Mouse (Mus musculus) gastrocnemius, postnatal 4 days (tissue): ENCODE measurements around the gene Clec4b2. TPM values are rescaled to one million over a fixed set of nuclear protein-coding genes. Genes with fewer than 3 reads are reported as not detected.
"Not testable (repeated sequence)": the region's sequence is repeated elsewhere in the genome, so short reads cannot be mapped to it uniquely, and the experiment has no call there.

Source experiments
- DNase-seq, 2 experiments: peaks; one replicate each; pipeline ENCODE4 v3.0.0; 2021 to 2022; ENCODE audit warnings: low spot score in 2 of 2, mixed read lengths in 2 of 2
- long read RNA-seq, 2 experiments: library from polyadenylated mRNA; stranded (forward); transcript quantifications; one replicate each; pipeline ENCODE4 v2.0.0; 2021
- total RNA-seq, 2 experiments: library from RNA; stranded (reverse); gene quantifications; 2 replicates each; pipeline ENCODE4 v1.2.3; 2021

Gene Clec4b2
- not detected for total RNA-seq
- long read RNA-seq, experiment 1: 0 reads
- long read RNA-seq, experiment 2: 0 reads

GRCm38 (mm10) chr6:123172593-123172992 lies at the start of gene Clec4b2:
Gene Clec4b2 (plus strand): TSS chr6:123172893.
- DNase-seq: no peak

GRCm38 (mm10) chr6:123123195-123123594 lies 49.5 kb upstream of the Clec4b2 start:
- no peak for DNase-seq

GRCm38 (mm10) chr6:123127173-123127572 lies 45.5 kb upstream of the Clec4b2 start:
- no peak for DNase-seq

DNA sequence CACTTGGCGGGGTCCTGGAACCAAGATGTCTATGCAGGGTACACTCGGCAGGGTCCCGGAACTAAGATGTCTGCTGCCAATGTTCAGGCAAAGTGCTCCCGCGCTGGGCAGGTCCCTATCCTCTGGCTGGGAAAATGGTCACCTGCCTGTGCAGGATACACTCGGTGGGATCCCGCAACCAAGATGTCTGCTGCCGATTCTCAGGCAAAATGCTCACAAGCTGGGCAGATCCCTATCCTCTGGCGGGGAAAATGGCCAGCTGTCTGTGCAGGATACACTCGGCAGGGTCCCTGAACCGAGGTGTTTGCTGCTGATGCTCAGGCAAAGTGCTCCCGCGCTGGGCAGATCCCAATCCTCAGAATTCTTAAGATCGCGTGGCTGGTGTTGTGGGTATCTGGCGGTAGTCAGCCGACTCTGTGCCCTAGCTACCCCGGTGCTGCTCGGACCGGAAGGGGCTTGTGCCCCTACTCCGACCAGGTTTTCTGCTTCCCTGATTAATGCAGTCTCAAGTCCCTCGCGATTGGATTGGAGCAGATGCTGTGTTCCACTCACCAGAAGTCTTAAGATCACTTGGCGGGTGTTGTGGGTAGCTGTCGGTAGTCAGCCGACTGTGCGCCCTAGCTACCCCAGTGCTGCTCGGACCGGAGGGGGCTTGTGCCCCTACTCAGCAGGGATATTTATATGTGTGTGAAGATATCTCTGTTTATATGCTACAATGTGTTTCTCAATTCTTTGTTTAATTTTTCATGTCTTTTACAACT lies 34.7 kb upstream of the Clec4b2 start:
- not testable (repeated sequence) for DNase-seq

DNA sequence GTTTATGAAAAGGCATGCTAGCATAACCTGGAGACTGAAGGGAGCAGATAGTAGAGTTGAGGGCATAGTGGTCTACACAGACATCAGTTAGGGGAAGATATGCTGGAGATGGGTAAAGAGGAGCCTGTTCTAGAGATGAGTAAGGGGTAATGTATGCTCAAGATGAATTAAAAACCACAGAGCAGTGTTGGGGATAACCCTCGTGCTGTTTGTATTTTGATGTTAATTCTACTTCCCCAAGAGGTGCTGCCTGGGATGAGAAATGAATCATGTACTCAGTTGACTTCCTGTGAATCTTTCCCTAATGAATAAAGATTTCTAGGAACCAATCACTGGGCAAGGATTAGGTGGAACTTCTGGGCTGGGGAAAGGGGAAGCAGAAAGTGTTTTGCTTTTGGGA lies 2.6 kb upstream of the Clec4b2 start:
- no peak for DNase-seq

DNA sequence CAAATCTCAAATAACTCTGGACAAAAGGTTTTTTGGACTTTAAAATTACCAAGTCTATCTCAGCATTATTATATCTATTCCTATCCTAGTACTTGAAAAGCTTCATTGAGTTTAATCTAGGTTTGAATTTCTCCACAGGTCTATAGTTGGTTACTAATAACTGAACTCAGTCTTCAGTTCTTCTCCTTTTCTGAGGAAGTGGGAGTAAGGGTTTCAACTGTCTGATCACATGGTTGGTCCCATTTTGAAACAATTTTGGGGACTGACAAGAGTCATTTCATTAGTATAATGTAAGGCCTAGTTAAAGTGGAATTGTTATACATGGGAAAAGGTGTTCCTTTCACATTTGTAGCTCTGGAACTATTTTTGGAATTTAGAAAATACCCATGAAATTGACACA lies 1.7 kb upstream of the Clec4b2 start:
- no peak for DNase-seq

- DNase-seq: no peak
These were observed 2.9 kb downstream of the Clec4b2 start for GRCm38 (mm10) chr6:123175549-123175948.

DNA sequence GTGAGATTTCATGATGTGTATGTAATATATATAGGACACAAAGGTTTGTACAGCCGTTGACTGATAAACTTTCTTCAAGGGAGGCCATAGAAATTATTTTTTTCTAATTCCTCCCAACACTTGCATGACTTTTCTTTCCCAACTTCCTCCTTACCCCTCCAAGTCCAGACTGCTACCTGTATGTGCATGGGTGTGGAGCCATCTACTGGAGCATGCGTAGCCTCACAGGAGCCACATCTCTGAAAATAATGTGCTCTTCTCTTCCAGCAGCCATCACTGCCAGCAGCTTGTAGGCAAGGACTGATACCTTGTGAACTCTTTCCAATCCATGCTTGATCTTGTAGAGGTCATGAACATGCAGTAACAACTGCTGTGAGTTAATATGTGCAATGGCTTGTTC lies 12.2 kb downstream of the Clec4b2 start:
- DNase-seq: not testable (repeated sequence)

DNA sequence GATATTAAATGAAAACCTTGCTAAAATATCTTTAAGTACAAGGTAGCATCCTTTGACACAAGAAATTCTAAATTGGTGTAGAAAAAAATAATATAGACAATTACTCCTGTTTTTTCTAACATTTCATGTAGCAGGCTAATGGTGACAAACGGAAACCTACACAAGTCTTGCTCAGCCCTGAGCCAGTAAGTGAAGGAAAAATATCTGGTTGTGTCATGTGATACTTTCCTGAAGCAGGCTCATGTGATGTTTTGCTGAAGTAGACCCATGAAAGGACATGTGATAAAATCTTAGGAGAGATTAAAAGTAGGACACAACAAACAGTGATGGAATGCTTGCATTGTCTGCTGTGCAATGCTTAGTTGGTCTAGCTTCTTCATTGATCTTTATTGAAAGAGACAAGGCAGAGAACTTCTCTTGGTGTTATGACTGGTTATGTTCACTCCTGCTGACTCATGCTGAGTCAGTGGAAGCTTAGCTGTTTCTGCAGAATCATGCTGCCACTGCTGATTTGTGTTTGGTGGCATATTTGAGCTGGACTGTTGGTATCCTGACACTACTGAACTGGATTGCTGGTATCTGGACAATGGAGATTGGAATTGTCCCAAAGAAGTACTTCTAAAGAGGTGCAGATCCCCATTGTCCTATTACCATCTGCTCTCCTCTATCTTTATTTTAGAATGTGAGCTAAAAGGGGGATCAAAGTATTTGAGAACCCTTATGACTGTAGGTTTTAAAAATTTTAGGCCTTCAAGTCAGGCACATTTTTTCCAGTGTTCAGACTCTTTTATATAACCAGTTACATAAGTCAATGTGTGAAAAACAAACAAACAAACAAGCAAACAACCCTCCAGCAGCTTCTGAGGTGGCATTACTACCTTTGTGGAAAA lies 34.7 kb downstream of the Clec4b2 start:
- DNase-seq: no peak

DNA sequence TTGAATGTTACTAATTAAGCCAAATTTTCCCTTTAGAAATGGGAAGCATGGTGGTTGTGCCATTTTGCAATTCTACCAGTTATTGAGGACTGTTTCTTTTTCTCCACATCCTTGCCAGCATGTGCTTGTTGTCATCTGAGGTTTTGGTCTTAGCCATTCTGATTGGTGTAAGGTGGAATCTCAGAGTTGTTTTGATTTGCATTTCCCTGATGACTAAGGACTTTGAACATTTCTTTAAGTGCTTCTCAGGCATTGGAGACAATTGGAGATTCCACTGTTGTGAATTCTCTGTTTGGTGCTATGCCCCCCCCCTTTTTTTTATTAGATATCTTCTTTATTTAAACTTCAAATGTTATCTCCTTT lies 35.4 kb downstream of the Clec4b2 start:
- DNase-seq: not testable (repeated sequence)

DNA sequence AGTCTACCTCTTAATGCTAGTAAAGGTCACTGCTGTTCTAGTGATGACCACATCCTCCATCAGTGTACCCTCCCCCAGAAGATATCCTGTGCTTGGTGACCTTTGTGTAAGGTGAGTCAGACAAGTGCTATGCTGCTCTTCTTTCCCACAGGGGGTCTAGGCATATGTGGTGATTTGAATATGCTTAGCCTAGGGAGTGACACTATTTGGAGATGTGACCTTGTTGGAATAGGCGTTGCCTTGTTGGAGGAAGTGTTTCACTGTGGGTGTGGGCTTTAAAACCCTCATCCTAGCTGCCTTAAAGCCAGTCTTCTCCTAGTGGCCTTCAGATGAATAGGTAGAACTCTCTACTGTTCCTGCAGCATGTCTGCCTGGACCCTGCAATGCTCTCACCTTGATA lies 39.0 kb downstream of the Clec4b2 start:
- no peak for DNase-seq

GRCm38 (mm10) chr6:123227519-123228166 lies 55.0 kb downstream of the Clec4b2 start:
- no peak for DNase-seq

DNA sequence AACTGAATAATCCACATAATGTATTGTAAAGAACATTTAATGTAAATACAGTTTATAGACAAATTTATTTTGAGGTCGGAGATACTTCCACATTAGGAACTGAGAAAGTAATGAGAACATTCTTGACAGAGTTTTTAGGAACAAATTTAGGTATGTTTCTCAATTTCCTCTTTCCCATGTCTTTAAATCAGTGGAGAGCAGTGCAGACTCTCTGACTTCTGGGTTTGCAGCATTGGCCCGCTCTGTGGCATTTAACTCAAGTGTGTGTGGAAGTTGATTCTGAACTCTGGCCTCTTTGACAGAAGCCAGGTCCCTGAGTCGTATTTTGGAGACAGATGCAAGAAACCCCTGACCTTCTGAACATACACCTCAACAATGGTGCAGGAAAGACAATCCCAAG lies 57.0 kb downstream of the Clec4b2 start, which contains the start of gene Clec4n:
TSS of gene Clec4n (plus strand) at position 200 of the 400 bp plus-strand sequence.
- no peak for DNase-seq

GRCm38 (mm10) chr6:123231149-123231548 lies 58.5 kb downstream of the Clec4b2 start:
- no peak for DNase-seq

GRCm38 (mm10) chr6:123237582-123237981 lies 64.9 kb downstream of the Clec4b2 start:
- DNase-seq: no peak

GRCm38 (mm10) chr6:123244201-123244600 lies 71.5 kb downstream of the Clec4b2 start:
- no peak for DNase-seq

DNA sequence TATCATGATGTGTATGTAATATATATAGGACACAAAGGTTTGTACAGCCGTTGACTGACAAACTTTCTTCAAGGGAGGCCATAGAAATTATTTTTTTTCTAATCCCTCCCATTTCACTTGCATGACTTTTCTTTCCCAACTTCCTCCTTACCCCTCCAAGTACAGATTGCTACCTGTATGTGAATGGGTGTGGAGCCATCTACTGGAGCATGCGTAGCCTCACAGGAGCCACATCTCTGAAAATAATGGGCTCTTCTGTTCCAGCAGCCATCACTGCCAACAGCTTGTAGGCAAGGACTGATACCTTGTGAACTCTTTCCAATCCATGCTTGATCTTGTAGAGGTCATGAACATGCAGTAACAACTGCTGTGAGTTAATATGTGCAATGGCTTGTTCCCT lies 76.2 kb downstream of the Clec4b2 start:
- not testable (repeated sequence) for DNase-seq

DNA sequence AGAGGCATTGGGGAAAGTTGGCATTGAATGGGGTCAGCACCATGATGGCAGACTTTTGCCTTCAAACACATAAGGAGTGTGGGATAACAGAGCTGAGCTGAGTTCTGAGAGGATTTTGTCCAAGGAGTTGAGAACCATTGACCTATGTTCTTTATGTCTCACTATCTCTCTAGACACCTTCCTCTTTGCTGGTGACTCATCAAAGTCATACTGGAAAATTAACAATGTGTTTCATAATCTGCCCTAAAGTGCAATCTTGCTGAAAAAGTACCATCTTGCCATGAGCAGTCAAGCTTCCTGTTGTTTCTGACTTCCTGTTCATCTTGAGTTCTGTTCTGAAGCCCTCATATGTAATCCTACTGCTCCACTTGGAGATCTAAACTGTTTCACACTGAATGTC lies 80.0 kb downstream of the Clec4b2 start:
- DNase-seq: no peak
